Mouse (Mus musculus): ENCODE measurements around the gene Phldb3.
A peak's percentile ranks its signal among the peaks of the same experiment; 100 is the strongest.

The Phldb3 gene

GRCm38 (mm10) chr7:24610144-24610878 is at the start of gene Phldb3:
TSS of gene Phldb3 (plus strand) at chr7:24610763.
- peak; percentile 73 for DNase-seq

GRCm38 (mm10) chr7:24561450-24561849 is 49.1 kb upstream of the Phldb3 start:
- no peak for DNase-seq

- no peak for DNase-seq
These were observed 47.2 kb upstream of the Phldb3 start for GRCm38 (mm10) chr7:24563191-24563836.

- DNase-seq: no peak
These were observed 46.7 kb upstream of the Phldb3 start for GRCm38 (mm10) chr7:24563837-24564206.

- DNase-seq: peak; percentile 83
These were observed 45.8 kb upstream of the Phldb3 start for GRCm38 (mm10) chr7:24564607-24565265.

GRCm38 (mm10) chr7:24565627-24566026 is 44.9 kb upstream of the Phldb3 start:
- DNase-seq: no peak

GRCm38 (mm10) chr7:24566206-24566605 is 44.4 kb upstream of the Phldb3 start:
- no peak for DNase-seq

- no peak for DNase-seq
These were observed 42.1 kb upstream of the Phldb3 start for GRCm38 (mm10) chr7:24568512-24568911.

- no peak for DNase-seq
These were observed 39.5 kb upstream of the Phldb3 start for GRCm38 (mm10) chr7:24571071-24571470.

GRCm38 (mm10) chr7:24572455-24572854 is 38.1 kb upstream of the Phldb3 start:
- DNase-seq: no peak

GRCm38 (mm10) chr7:24574224-24574796 is 36.3 kb upstream of the Phldb3 start:
- DNase-seq: no peak

- no peak for DNase-seq
These were observed 32.8 kb upstream of the Phldb3 start for GRCm38 (mm10) chr7:24577811-24578210.

GRCm38 (mm10) chr7:24584876-24585275 is 25.7 kb upstream of the Phldb3 start:
- DNase-seq: no peak

GRCm38 (mm10) chr7:24585995-24586394 is 24.6 kb upstream of the Phldb3 start:
- no peak for DNase-seq

GRCm38 (mm10) chr7:24586828-24587227 is 23.7 kb upstream of the Phldb3 start:
- DNase-seq: no peak

- DNase-seq: peak; percentile 61
These were observed 23.0 kb upstream of the Phldb3 start, which contains the start of the genes Ethe1 and Zfp575 for GRCm38 (mm10) chr7:24587330-24588105. TSS of gene Ethe1 (plus strand) at chr7:24587543. TSS of gene Zfp575 (minus strand) at chr7:24587641.

GRCm38 (mm10) chr7:24588336-24588735 is 22.2 kb upstream of the Phldb3 start:
- peak; percentile 29 for DNase-seq

GRCm38 (mm10) chr7:24591735-24592134 is 18.8 kb upstream of the Phldb3 start:
- DNase-seq: no peak

GRCm38 (mm10) chr7:24592163-24592562 is 18.4 kb upstream of the Phldb3 start:
- DNase-seq: no peak

GRCm38 (mm10) chr7:24592781-24593180 is 17.8 kb upstream of the Phldb3 start:
- no peak for DNase-seq

GRCm38 (mm10) chr7:24593621-24594308 is 16.8 kb upstream of the Phldb3 start:
- peak; percentile 84 for DNase-seq

- DNase-seq: no peak
These were observed 16.2 kb upstream of the Phldb3 start for GRCm38 (mm10) chr7:24594309-24594803.
